31 mouse cellular contexts compared by ENCODE assay signal in genomic region chr16:36733827-36734226, GRCm38 (mm10). TPM values are rescaled to one million over a fixed set of nuclear protein-coding genes. Genes with fewer than 3 reads are reported as not detected.
A peak's percentile ranks its signal among the peaks of the same experiment; 100 is the strongest.
DNase-seq lines count a peak whose midpoint lies in the region; ATAC-seq and TF ChIP-seq lines count a peak whose summit lies in the region.
"Had no signal": no experiment of that assay in that cellular context is flagged by ENCODE, and none has a peak within 500 bp of the region (broad histone marks: within the 10 kb centered on the region; RNA-seq: fewer than 3 reads in every experiment).

No protein-coding gene starts in this region.

- no peak for TF ChIP-seq CTCF in kidney, postnatal 0 days (IDR thresholded peaks at IDR 0.05; ENCODE audit: low read depth)
- TF ChIP-seq CTCF in lung, postnatal 0 days (IDR thresholded peaks at IDR 0.05), result no peak

- no peaks in the 10 kb centered on the region for H3K9me3 ChIP-seq in embryonic facial prominence, embryonic 14.5 days (ENCODE audit: control insufficient read depth, low read length)
- no peaks in the 10 kb centered on the region for H3K9me3 ChIP-seq in embryonic facial prominence, embryonic 10.5 days
- H3K9me3 ChIP-seq in kidney, postnatal 0 days (replicated peaks; ENCODE audit: low read length), result no peaks in the 10 kb centered on the region
- no peaks in the 10 kb centered on the region for H3K9me3 ChIP-seq in kidney, embryonic 16.5 days (ENCODE audit: low read length)
- no peaks in the 10 kb centered on the region for H3K9me3 ChIP-seq in lung, postnatal 0 days (ENCODE audit: low read length)
- H3K9me3 ChIP-seq: embryonic facial prominence, embryonic 15.5 days; heart, embryonic 10.5 days; heart, embryonic 15.5 days; hindbrain, embryonic 13.5 days; limb, embryonic 13.5 days; liver, embryonic 13.5 days; midbrain, embryonic 10.5 days; neural tube, embryonic 12.5 days had no signal

- 43% methylated on average over 1 of the region's 1 CpGs for WGBS in embryonic facial prominence, embryonic 14.5 days
- 83% methylated on average over 1 of the region's 1 CpGs for WGBS in embryonic facial prominence, embryonic 10.5 days
- 33% methylated on average over 1 of the region's 1 CpGs for WGBS in kidney, postnatal 0 days
- WGBS in kidney, embryonic 16.5 days, result 45% methylated on average over 1 of the region's 1 CpGs
- WGBS in lung, postnatal 0 days, result 14% methylated on average over 1 of the region's 1 CpGs

- no peak overlapping the region for H3K4me2 ChIP-seq in embryonic facial prominence, embryonic 14.5 days (ENCODE audit: low read depth, low read length)
- H3K4me2 ChIP-seq in kidney, postnatal 0 days (ENCODE audit: low read length), result no peak overlapping the region
- no peak overlapping the region for H3K4me2 ChIP-seq in kidney, embryonic 16.5 days (replicated peaks; ENCODE audit: low read depth, low read length)
- H3K4me2 ChIP-seq in lung, postnatal 0 days (replicated peaks; ENCODE audit: low read depth, low read length), result no peak overlapping the region
- H3K4me2 ChIP-seq: embryonic facial prominence, embryonic 15.5 days; heart, embryonic 15.5 days; hindbrain, embryonic 13.5 days; limb, embryonic 13.5 days; liver, embryonic 13.5 days; neural tube, embryonic 12.5 days had no signal

- TF ChIP-seq EP300 in lung, postnatal 0 days (IDR thresholded peaks at IDR 0.05), result peak; percentile 26; the same call in 1 of the 2 replicates

- H3K4me1 ChIP-seq in embryonic facial prominence, embryonic 14.5 days (ENCODE audit: control insufficient read depth, insufficient read depth, low read length), result no peaks in the 10 kb centered on the region
- no peaks in the 10 kb centered on the region for H3K4me1 ChIP-seq in embryonic facial prominence, embryonic 10.5 days
- H3K4me1 ChIP-seq in kidney, postnatal 0 days (replicated peaks; ENCODE audit: insufficient read depth, low read length), result no peaks in the 10 kb centered on the region
- H3K4me1 ChIP-seq in kidney, embryonic 16.5 days (ENCODE audit: insufficient read depth, low read length), result no peaks in the 10 kb centered on the region
- no peaks in the 10 kb centered on the region for H3K4me1 ChIP-seq in lung, postnatal 0 days (ENCODE audit: insufficient read depth, low read depth, low read length)
- H3K4me1 ChIP-seq: embryonic facial prominence, embryonic 15.5 days; heart, embryonic 10.5 days; heart, embryonic 15.5 days; hindbrain, embryonic 13.5 days; limb, embryonic 13.5 days; liver, embryonic 13.5 days; midbrain, embryonic 10.5 days; neural tube, embryonic 12.5 days had no signal

- ATAC-seq in embryonic facial prominence, embryonic 14.5 days (ENCODE audit: low read depth), result peak; percentile 30; the same call in 1 of the 2 replicates
- no peak for ATAC-seq in kidney, postnatal 0 days (replicated peaks; ENCODE audit: low FRiP score, low read depth)
- ATAC-seq in kidney, embryonic 16.5 days (ENCODE audit: low FRiP score, low TSS enrichment), result no peak
- no peak for ATAC-seq in lung, postnatal 0 days
- no peak for ATAC-seq in activated CD4-positive, CD25-positive, alpha-beta regulatory T cell, adult 4 months
- ATAC-seq: intestine, postnatal 0 days; midbrain, embryonic 16.5 days had no signal

- no peaks in the 10 kb centered on the region for H3K27me3 ChIP-seq in embryonic facial prominence, embryonic 14.5 days (replicated peaks; ENCODE audit: control insufficient read depth, insufficient read depth, low read length)
- H3K27me3 ChIP-seq in embryonic facial prominence, embryonic 10.5 days (replicated peaks; ENCODE audit: low read depth, poor library complexity, severe bottlenecking), result no peaks in the 10 kb centered on the region
- no peaks in the 10 kb centered on the region for H3K27me3 ChIP-seq in kidney, postnatal 0 days (ENCODE audit: insufficient read depth, low read length)
- H3K27me3 ChIP-seq in kidney, embryonic 16.5 days (ENCODE audit: insufficient read depth, low read length), result no peaks in the 10 kb centered on the region
- no peaks in the 10 kb centered on the region for H3K27me3 ChIP-seq in lung, postnatal 0 days (replicated peaks; ENCODE audit: insufficient read depth, low read length)
- H3K27me3 ChIP-seq: CH12.LX; embryonic facial prominence, embryonic 15.5 days; heart, embryonic 15.5 days; hindbrain, embryonic 13.5 days; limb, embryonic 13.5 days; liver, embryonic 13.5 days; neural tube, embryonic 12.5 days had no signal

- H3K4me3 ChIP-seq in embryonic facial prominence, embryonic 14.5 days (ENCODE audit: low read depth, low read length), result no peak overlapping the region
- H3K4me3 ChIP-seq in embryonic facial prominence, embryonic 10.5 days, result no peak overlapping the region
- no peak overlapping the region for H3K4me3 ChIP-seq in kidney, postnatal 0 days (replicated peaks; ENCODE audit: low read depth, low read length)
- no peak overlapping the region for H3K4me3 ChIP-seq in kidney, embryonic 16.5 days (ENCODE audit: low read length)
- no peak overlapping the region for H3K4me3 ChIP-seq in lung, postnatal 0 days (ENCODE audit: low read depth, low read length)
- H3K4me3 ChIP-seq: embryonic facial prominence, embryonic 15.5 days; heart, embryonic 10.5 days; heart, embryonic 15.5 days; hindbrain, embryonic 13.5 days; limb, embryonic 13.5 days; liver, embryonic 13.5 days; midbrain, embryonic 10.5 days; myocyte; neural tube, embryonic 12.5 days had no signal

- H3K36me3 ChIP-seq in embryonic facial prominence, embryonic 14.5 days (ENCODE audit: control insufficient read depth, insufficient read depth, low read length), result no peaks in the 10 kb centered on the region
- no peaks in the 10 kb centered on the region for H3K36me3 ChIP-seq in embryonic facial prominence, embryonic 10.5 days (replicated peaks)
- no peaks in the 10 kb centered on the region for H3K36me3 ChIP-seq in kidney, postnatal 0 days (ENCODE audit: insufficient read depth, low read length)
- no peaks in the 10 kb centered on the region for H3K36me3 ChIP-seq in kidney, embryonic 16.5 days (ENCODE audit: insufficient read depth, low read length)
- H3K36me3 ChIP-seq in lung, postnatal 0 days (ENCODE audit: insufficient read depth, low read length), result no peaks in the 10 kb centered on the region
- H3K36me3 ChIP-seq: embryonic facial prominence, embryonic 15.5 days; heart, embryonic 10.5 days; heart, embryonic 15.5 days; hindbrain, embryonic 13.5 days; limb, embryonic 13.5 days; liver, embryonic 13.5 days; midbrain, embryonic 10.5 days; neural tube, embryonic 12.5 days had no signal

- no peak overlapping the region for H3K27ac ChIP-seq in embryonic facial prominence, embryonic 14.5 days (replicated peaks; ENCODE audit: low read depth, low read length)
- H3K27ac ChIP-seq in embryonic facial prominence, embryonic 10.5 days (replicated peaks), result no peak overlapping the region
- H3K27ac ChIP-seq in kidney, postnatal 0 days, result no peak overlapping the region
- H3K27ac ChIP-seq in kidney, embryonic 16.5 days (ENCODE audit: low read length), result no peak overlapping the region
- no peak overlapping the region for H3K27ac ChIP-seq in lung, postnatal 0 days (ENCODE audit: low read length)
- H3K27ac ChIP-seq: embryonic facial prominence, embryonic 15.5 days; heart, embryonic 10.5 days; heart, embryonic 15.5 days; hindbrain, embryonic 13.5 days; limb, embryonic 13.5 days; liver, embryonic 13.5 days; midbrain, embryonic 10.5 days; neural tube, embryonic 12.5 days had no signal

- no peak overlapping the region for H3K9ac ChIP-seq in embryonic facial prominence, embryonic 14.5 days (ENCODE audit: low read depth, low read length)
- no peak overlapping the region for H3K9ac ChIP-seq in kidney, postnatal 0 days (ENCODE audit: low read depth, low read length)
- H3K9ac ChIP-seq in kidney, embryonic 16.5 days (replicated peaks; ENCODE audit: low read length), result no peak overlapping the region
- no peak overlapping the region for H3K9ac ChIP-seq in lung, postnatal 0 days (replicated peaks; ENCODE audit: low read depth)
- H3K9ac ChIP-seq: embryonic facial prominence, embryonic 15.5 days; heart, embryonic 15.5 days; hindbrain, embryonic 13.5 days; limb, embryonic 13.5 days; liver, embryonic 13.5 days; neural tube, embryonic 12.5 days had no signal

- peak; percentile 79 for DNase-seq in embryonic facial prominence, embryonic 14.5 days (ENCODE audit: low spot score)
- DNase-seq in embryonic facial prominence, embryonic 10.5 days (ENCODE audit: low spot score), result no peak
- peak; percentile 43 for DNase-seq in kidney, postnatal 0 days (ENCODE audit: low spot score)
- peak; percentile 81 for DNase-seq in lung, postnatal 0 days (ENCODE audit: low spot score)
- no peak for DNase-seq in lung, postnatal 10 days
- DNase-seq: adrenal gland, adult 8-10 months; cerebellum, adult 11-12 months; cerebellum, adult 9-11 months; gastrocnemius, postnatal 14 days; heart, adult 11 months; kidney, adult 9 months; kidney, postnatal 25 days; liver, embryonic 13.5 days; lung, postnatal 14 days; right cerebral cortex, adult 18-20 months; spleen, adult 18-20 months; thymus, postnatal 14 days had no signal

RNA-seq across cellular contexts. Expression of gene Ildr1, which starts 40.0 kb away (rescaled TPM):
- polyA plus RNA-seq in embryonic facial prominence, embryonic 14.5 days (2014; fragmentation: Nextera tagmentation; extraction: Ambion mirVana), result 4.3 and 5.3 TPM in 2 replicates
- polyA plus RNA-seq in embryonic facial prominence, embryonic 10.5 days (2016; fragmentation: Nextera tagmentation; extraction: Ambion mirVana), result 1.0 and 1.7 TPM in 2 replicates
- 16.1 TPM in 2 replicates for polyA plus RNA-seq in kidney, postnatal 0 days (2015; fragmentation: Nextera tagmentation; extraction: Ambion mirVana)
- polyA plus RNA-seq in kidney, embryonic 16.5 days (2015; fragmentation: Nextera tagmentation; extraction: Ambion mirVana), result 8.8 and 9.6 TPM in 2 replicates
- polyA plus RNA-seq in lung, postnatal 0 days (2015; fragmentation: Nextera tagmentation; extraction: Ambion mirVana), result 8.8 and 10.7 TPM in 2 replicates
- 1 to 10 TPM; 6.1 to 7.3 TPM for polyA plus RNA-seq in activated CD4-positive, CD25-positive, alpha-beta regulatory T cell, adult 4 months (2017; shearing (Covaris generic))
- polyA plus RNA-seq: C2C12; myocyte; neural tube, embryonic 12.5 days had no signal

RNA-seq across cellular contexts. Expression of gene Slc15a2, which starts 50.9 kb away (rescaled TPM):
- 7.0 and 10.7 TPM in 2 replicates for polyA plus RNA-seq in embryonic facial prominence, embryonic 14.5 days (2014; fragmentation: Nextera tagmentation; extraction: Ambion mirVana)
- polyA plus RNA-seq in embryonic facial prominence, embryonic 10.5 days (2016; fragmentation: Nextera tagmentation; extraction: Ambion mirVana), result 2.0 and 3.0 TPM in 2 replicates
- 44.5 and 56.0 TPM in 2 replicates for polyA plus RNA-seq in kidney, postnatal 0 days (2015; fragmentation: Nextera tagmentation; extraction: Ambion mirVana)
- 21.7 and 28.5 TPM in 2 replicates for polyA plus RNA-seq in kidney, embryonic 16.5 days (2015; fragmentation: Nextera tagmentation; extraction: Ambion mirVana)
- 57.3 and 75.1 TPM in 2 replicates for polyA plus RNA-seq in lung, postnatal 0 days (2015; fragmentation: Nextera tagmentation; extraction: Ambion mirVana)
- 10 to 100 TPM; 20.4 to 57.5 TPM for polyA plus RNA-seq in activated CD4-positive, CD25-positive, alpha-beta regulatory T cell, adult 4 months (2017; shearing (Covaris generic))
- polyA plus RNA-seq: C2C12, myocyte had no signal

Comparison
In these comparisons a context has a peak if more than half of its experiments do, and no peak if none do; other contexts are left out.
1. DNase-seq: peak in embryonic facial prominence, embryonic 14.5 days (single experiment), kidney, postnatal 0 days (single experiment) and lung, postnatal 0 days (single experiment); none in embryonic facial prominence, embryonic 10.5 days (single experiment) and lung, postnatal 10 days (single experiment).